Mouse (Mus musculus): ENCODE measurements around the gene Nme7.

- TF ChIP-seq CTCF (IDR thresholded peaks at IDR 0.05; ENCODE audit: borderline replicate concordance, insufficient read depth, low read depth, low read length) (no peak), POLR2A (IDR thresholded peaks at IDR 0.05; ENCODE audit: borderline replicate concordance, insufficient read depth, low read length) (no peak)
Measured at GRCm38 (mm10) chr1:164332559-164332958, 28.6 kb downstream of the Nme7 start.
